Mouse (Mus musculus): ENCODE data around the gene Med19. TPM values are rescaled to one million over a fixed set of nuclear protein-coding genes. Genes with fewer than 3 reads are reported as not detected.

Gene Med19
- polyA plus RNA-seq (2014; fragmentation: Nextera tagmentation; extraction: Ambion mirVana) = 70.7 and 73.2 TPM in 2 replicates

GRCm38 (mm10) chr2:84677968-84678880 lies at the start of gene Med19, which contains the start of gene Gm28635:
TSS of gene Med19 (plus strand) at chr2:84678402.
TSS of gene Gm28635 (minus strand) at chr2:84678041.
- peak within 1 kb of the TSS; percentile 81 for H3K9ac ChIP-seq (ENCODE audit: low read length)
- peak within 1 kb of the TSS; percentile 17; the same call in 1 of the 2 replicates for H3K27ac ChIP-seq (ENCODE audit: low read depth, low read length)
- DNase-seq (ENCODE audit: low spot score, missing footprints) (peak; percentile 98), ATAC-seq (ENCODE audit: low FRiP score) (peak; percentile 100)
- H3K27me3 ChIP-seq (ENCODE audit: control insufficient read depth, insufficient read depth, low read length) = no peaks in the 10 kb centered on the region
- no peaks in the 10 kb centered on the region for H3K9me3 ChIP-seq (ENCODE audit: control insufficient read depth, low read length)
- WGBS = under 1% methylated on average over 43 of the region's 44 CpGs
- peak within 1 kb of the TSS; percentile 85 for H3K4me3 ChIP-seq (ENCODE audit: low read depth, low read length)
- peak within 1 kb of the TSS; percentile 73 for H3K4me2 ChIP-seq
- peaks cover 9% of the 10 kb centered on the region for H3K4me1 ChIP-seq (ENCODE audit: control insufficient read depth, insufficient read depth, low read length)
- peaks cover 6% of the 10 kb centered on the region; the same call in 1 of the 2 replicates for H3K36me3 ChIP-seq (ENCODE audit: control insufficient read depth, insufficient read depth, low read length)

GRCm38 (mm10) chr2:84632001-84632400 lies 46.2 kb upstream of the Med19 start:
- no peaks in the 10 kb centered on the region for H3K9me3 ChIP-seq (ENCODE audit: control insufficient read depth, low read length)
- ATAC-seq (ENCODE audit: low FRiP score) (no peak), DNase-seq (ENCODE audit: low spot score, missing footprints) (peak; percentile 81)
- H3K4me2 ChIP-seq = no peak overlapping the region
- H3K4me1 ChIP-seq (ENCODE audit: control insufficient read depth, insufficient read depth, low read length) = peaks cover 23% of the 10 kb centered on the region
- 85% methylated on average over 1 of the region's 1 CpGs for WGBS
- H3K27ac ChIP-seq (ENCODE audit: low read depth, low read length) = no peak overlapping the region
- no peaks in the 10 kb centered on the region for H3K36me3 ChIP-seq (ENCODE audit: control insufficient read depth, insufficient read depth, low read length)
- H3K27me3 ChIP-seq (ENCODE audit: control insufficient read depth, insufficient read depth, low read length) = no peaks in the 10 kb centered on the region
- no peak overlapping the region for H3K4me3 ChIP-seq (ENCODE audit: low read depth, low read length)
- no peak overlapping the region for H3K9ac ChIP-seq (ENCODE audit: low read length)

GRCm38 (mm10) chr2:84632999-84633398 lies 45.2 kb upstream of the Med19 start:
- Histone ChIP-seq H3K4me1 (ENCODE audit: control insufficient read depth, insufficient read depth, low read length) (peaks cover 31% of the 10 kb centered on the region), H3K9me3 (ENCODE audit: control insufficient read depth, low read length) (no peaks in the 10 kb centered on the region), H3K9ac (ENCODE audit: low read length) (no peak overlapping the region), H3K27ac (ENCODE audit: low read depth, low read length) (no peak overlapping the region), H3K4me2 (no peak overlapping the region), H3K4me3 (ENCODE audit: low read depth, low read length) (no peak overlapping the region), H3K27me3 (ENCODE audit: control insufficient read depth, insufficient read depth, low read length) (no peaks in the 10 kb centered on the region), H3K36me3 (ENCODE audit: control insufficient read depth, insufficient read depth, low read length) (no peaks in the 10 kb centered on the region)
- no peak for ATAC-seq (ENCODE audit: low FRiP score)
- WGBS = 5% methylated on average over 3 of the region's 3 CpGs
- no peak for DNase-seq (ENCODE audit: low spot score, missing footprints)

GRCm38 (mm10) chr2:84634006-84634405 lies 44.2 kb upstream of the Med19 start:
- Histone ChIP-seq H3K9ac (ENCODE audit: low read length) (no peak overlapping the region), H3K4me2 (no peak overlapping the region), H3K4me3 (ENCODE audit: low read depth, low read length) (no peak overlapping the region), H3K27me3 (ENCODE audit: control insufficient read depth, insufficient read depth, low read length) (no peaks in the 10 kb centered on the region), H3K4me1 (ENCODE audit: control insufficient read depth, insufficient read depth, low read length) (peaks cover 38% of the 10 kb centered on the region), H3K9me3 (ENCODE audit: control insufficient read depth, low read length) (no peaks in the 10 kb centered on the region), H3K27ac (ENCODE audit: low read depth, low read length) (no peak overlapping the region), H3K36me3 (ENCODE audit: control insufficient read depth, insufficient read depth, low read length) (no peaks in the 10 kb centered on the region)
- 91% methylated on average over 4 of the region's 4 CpGs for WGBS
- no peak for DNase-seq (ENCODE audit: low spot score, missing footprints)
- ATAC-seq (ENCODE audit: low FRiP score) = no peak

- peaks cover 38% of the 10 kb centered on the region for H3K4me1 ChIP-seq (ENCODE audit: control insufficient read depth, insufficient read depth, low read length)
- no peak overlapping the region for H3K9ac ChIP-seq (ENCODE audit: low read length)
- no peaks in the 10 kb centered on the region for H3K27me3 ChIP-seq (ENCODE audit: control insufficient read depth, insufficient read depth, low read length)
- peak overlapping the region; percentile 16; the same call in 1 of the 2 replicates for H3K4me2 ChIP-seq
- peak; percentile 45 for ATAC-seq (ENCODE audit: low FRiP score)
- no peaks in the 10 kb centered on the region for H3K9me3 ChIP-seq (ENCODE audit: control insufficient read depth, low read length)
- peak; percentile 91 for DNase-seq (ENCODE audit: low spot score, missing footprints)
- peak overlapping the region; percentile 83 for H3K27ac ChIP-seq (ENCODE audit: low read depth, low read length)
- 27% methylated on average over 4 of the region's 4 CpGs for WGBS
- no peaks in the 10 kb centered on the region for H3K36me3 ChIP-seq (ENCODE audit: control insufficient read depth, insufficient read depth, low read length)
- H3K4me3 ChIP-seq (ENCODE audit: low read depth, low read length) = no peak overlapping the region
Observed at GRCm38 (mm10) chr2:84634934-84635482, 43.2 kb upstream of the Med19 start.

GRCm38 (mm10) chr2:84635611-84636010 lies 42.6 kb upstream of the Med19 start:
- Histone ChIP-seq H3K27me3 (ENCODE audit: control insufficient read depth, insufficient read depth, low read length) (no peaks in the 10 kb centered on the region), H3K9ac (ENCODE audit: low read length) (peak overlapping the region; percentile 21; the same call in 1 of the 2 replicates), H3K27ac (ENCODE audit: low read depth, low read length) (peak overlapping the region; percentile 83), H3K4me1 (ENCODE audit: control insufficient read depth, insufficient read depth, low read length) (peaks cover 38% of the 10 kb centered on the region), H3K36me3 (ENCODE audit: control insufficient read depth, insufficient read depth, low read length) (no peaks in the 10 kb centered on the region), H3K9me3 (ENCODE audit: control insufficient read depth, low read length) (no peaks in the 10 kb centered on the region), H3K4me2 (peak overlapping the region; percentile 16; the same call in 1 of the 2 replicates), H3K4me3 (ENCODE audit: low read depth, low read length) (no peak overlapping the region)
- DNase-seq (ENCODE audit: low spot score, missing footprints) (peak; percentile 94), ATAC-seq (ENCODE audit: low FRiP score) (peak; percentile 91)
- 2% methylated on average over 2 of the region's 2 CpGs for WGBS

GRCm38 (mm10) chr2:84636231-84636741 lies 41.9 kb upstream of the Med19 start:
- H3K27ac ChIP-seq (ENCODE audit: low read depth, low read length) = peak overlapping the region; percentile 83
- H3K9ac ChIP-seq (ENCODE audit: low read length) = no peak overlapping the region; the same call in 1 of the 2 replicates
- H3K27me3 ChIP-seq (ENCODE audit: control insufficient read depth, insufficient read depth, low read length) = no peaks in the 10 kb centered on the region
- WGBS = 29% methylated on average over 8 of the region's 8 CpGs
- DNase-seq (ENCODE audit: low spot score, missing footprints) = peak; percentile 89
- peaks cover 38% of the 10 kb centered on the region for H3K4me1 ChIP-seq (ENCODE audit: control insufficient read depth, insufficient read depth, low read length)
- no peaks in the 10 kb centered on the region for H3K36me3 ChIP-seq (ENCODE audit: control insufficient read depth, insufficient read depth, low read length)
- no peak overlapping the region for H3K4me3 ChIP-seq (ENCODE audit: low read depth, low read length)
- no peak for ATAC-seq (ENCODE audit: low FRiP score)
- H3K4me2 ChIP-seq = peak overlapping the region; percentile 16; the same call in 1 of the 2 replicates
- no peaks in the 10 kb centered on the region for H3K9me3 ChIP-seq (ENCODE audit: control insufficient read depth, low read length)

- peak; percentile 89 for DNase-seq (ENCODE audit: low spot score, missing footprints)
- 38% methylated on average over 7 of the region's 7 CpGs for WGBS
- Histone ChIP-seq H3K9ac (ENCODE audit: low read length) (no peak overlapping the region), H3K27ac (ENCODE audit: low read depth, low read length) (peak overlapping the region; percentile 22; the same call in 1 of the 2 replicates), H3K4me2 (no peak overlapping the region), H3K36me3 (ENCODE audit: control insufficient read depth, insufficient read depth, low read length) (no peaks in the 10 kb centered on the region), H3K9me3 (ENCODE audit: control insufficient read depth, low read length) (no peaks in the 10 kb centered on the region), H3K4me3 (ENCODE audit: low read depth, low read length) (no peak overlapping the region), H3K27me3 (ENCODE audit: control insufficient read depth, insufficient read depth, low read length) (no peaks in the 10 kb centered on the region), H3K4me1 (ENCODE audit: control insufficient read depth, insufficient read depth, low read length) (peaks cover 38% of the 10 kb centered on the region)
- ATAC-seq (ENCODE audit: low FRiP score) = peak; percentile 27; the same call in 1 of the 2 replicates
Observed at GRCm38 (mm10) chr2:84637452-84638165, 40.6 kb upstream of the Med19 start.

Data from midbrain, embryonic 11.5 days (tissue).